Mouse (Mus musculus): ENCODE results near the gene Exoc3l2. TPM values are rescaled to one million over a fixed set of nuclear protein-coding genes. Genes with fewer than 3 reads are reported as not detected.

Gene Exoc3l2
- polyA plus RNA-seq, 1 experiment: 7.1 TPM

- peak in 1 of 2 experiments; percentile 40 for DNase-seq (ENCODE audit: low read depth in 1 of 2, low spot score in 2 of 2)
- peak overlapping the region; percentile 35; the same call in 1 of the 2 replicates for H3K4me3 ChIP-seq (ENCODE audit: extremely low read depth, insufficient read depth, insufficient read length)
- peaks cover 16% of the 10 kb centered on the region for H3K4me1 ChIP-seq (ENCODE audit: control insufficient read depth, insufficient read depth, insufficient read length)
- WGBS: 2% methylated on average over 64 of the region's 64 CpGs
- peak; percentile 20; the same call in 1 of the 2 replicates for TF ChIP-seq CTCF (IDR thresholded peaks at IDR 0.05; ENCODE audit: extremely low read depth, insufficient read depth, insufficient read length, insufficient replicate concordance)
- no peak for TF ChIP-seq POLR2A (IDR thresholded peaks at IDR 0.05; ENCODE audit: low read depth, low read length)
- H3K27ac ChIP-seq (ENCODE audit: insufficient read depth, low read length): no peak overlapping the region
- peaks cover 26% of the 10 kb centered on the region for H3K27me3 ChIP-seq (ENCODE audit: control insufficient read depth, insufficient read depth, low read length)
- no peaks in the 10 kb centered on the region for H3K36me3 ChIP-seq (ENCODE audit: control insufficient read depth, insufficient read depth, low read length)
These were observed 60.8 kb downstream of the Exoc3l2 start for GRCm38 (mm10) chr7:19523757-19524419.

DNA sequence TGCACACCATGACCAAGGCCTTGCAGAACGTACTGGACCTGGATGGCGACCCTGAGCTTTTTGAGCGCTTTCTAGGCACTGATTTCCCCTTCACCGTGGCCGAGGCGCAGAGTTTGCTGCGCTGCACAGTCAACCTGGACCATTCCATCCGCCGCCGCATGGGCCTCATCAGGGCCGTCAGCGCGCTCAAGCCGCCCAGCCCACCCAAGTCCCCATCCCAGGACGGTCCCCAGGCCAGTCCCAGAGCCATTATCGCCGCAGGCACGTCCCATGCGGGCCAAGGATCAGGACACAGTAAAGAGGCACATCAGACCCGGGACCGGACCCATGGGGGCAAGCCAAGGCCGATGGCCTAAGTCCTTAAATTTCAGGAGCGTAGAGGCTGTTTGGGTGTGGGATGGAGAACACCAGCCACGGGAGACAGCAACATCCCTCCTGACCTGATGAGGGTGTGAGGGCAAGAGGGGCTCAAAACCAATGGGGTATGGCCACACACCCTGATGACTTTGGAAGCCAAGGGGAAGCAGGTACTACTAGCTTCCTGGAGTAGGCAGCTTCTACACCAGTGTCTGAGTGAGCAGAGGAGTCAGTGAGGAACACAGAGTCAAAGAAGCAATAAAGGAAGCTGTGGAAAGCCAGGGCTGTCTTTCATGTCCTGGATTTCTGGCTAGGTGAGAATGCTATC lies 61.4 kb downstream of the Exoc3l2 start:
- no peaks in the 10 kb centered on the region for H3K36me3 ChIP-seq (ENCODE audit: control insufficient read depth, insufficient read depth, low read length)
- TF ChIP-seq CTCF (IDR thresholded peaks at IDR 0.05; ENCODE audit: extremely low read depth, insufficient read depth, insufficient read length, insufficient replicate concordance) (no peak), POLR2A (IDR thresholded peaks at IDR 0.05; ENCODE audit: low read depth, low read length) (no peak)
- peaks cover 25% of the 10 kb centered on the region for H3K27me3 ChIP-seq (ENCODE audit: control insufficient read depth, insufficient read depth, low read length)
- no peak overlapping the region for H3K4me3 ChIP-seq (ENCODE audit: extremely low read depth, insufficient read depth, insufficient read length)
- DNase-seq (ENCODE audit: low read depth in 1 of 2, low spot score in 2 of 2): no peak
- WGBS: 37% methylated on average over 24 of the region's 24 CpGs
- peaks cover 16% of the 10 kb centered on the region for H3K4me1 ChIP-seq (ENCODE audit: control insufficient read depth, insufficient read depth, insufficient read length)
- H3K27ac ChIP-seq (ENCODE audit: insufficient read depth, low read length): no peak overlapping the region

DNA sequence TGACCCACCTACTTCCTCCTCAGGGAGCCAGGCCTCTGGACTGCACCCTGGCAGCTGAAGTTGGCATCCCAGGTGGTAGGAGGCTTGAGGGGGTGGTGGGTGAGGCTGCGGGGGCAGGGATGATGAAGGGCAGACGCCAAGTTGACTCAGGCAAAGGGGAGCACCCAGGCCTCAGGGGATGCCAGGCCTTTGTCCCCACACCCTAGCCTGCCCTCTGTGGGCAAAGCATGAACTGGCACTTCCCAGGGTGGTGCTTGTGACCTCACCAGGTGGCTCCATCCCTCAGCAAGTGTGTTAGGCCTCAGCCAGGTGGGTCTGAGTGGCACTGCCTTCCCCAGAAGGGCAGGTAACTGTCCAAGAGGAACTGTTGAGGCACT lies 62.0 kb downstream of the Exoc3l2 start:
- H3K36me3 ChIP-seq (ENCODE audit: control insufficient read depth, insufficient read depth, low read length): no peaks in the 10 kb centered on the region
- peaks cover 20% of the 10 kb centered on the region for H3K27me3 ChIP-seq (ENCODE audit: control insufficient read depth, insufficient read depth, low read length)
- peaks cover 16% of the 10 kb centered on the region for H3K4me1 ChIP-seq (ENCODE audit: control insufficient read depth, insufficient read depth, insufficient read length)
- 66% methylated on average over 2 of the region's 2 CpGs for WGBS
- H3K27ac ChIP-seq (ENCODE audit: insufficient read depth, low read length): no peak overlapping the region
- H3K4me3 ChIP-seq (ENCODE audit: extremely low read depth, insufficient read depth, insufficient read length): no peak overlapping the region
- no peak for TF ChIP-seq CTCF (IDR thresholded peaks at IDR 0.05; ENCODE audit: extremely low read depth, insufficient read depth, insufficient read length, insufficient replicate concordance)
- TF ChIP-seq POLR2A (IDR thresholded peaks at IDR 0.05; ENCODE audit: low read depth, low read length): no peak
- no peak for DNase-seq (ENCODE audit: low read depth in 1 of 2, low spot score in 2 of 2)

GRCm38 (mm10) chr7:19531077-19531476 lies 67.9 kb downstream of the Exoc3l2 start:
- H3K4me3 ChIP-seq (ENCODE audit: extremely low read depth, insufficient read depth, insufficient read length): no peak overlapping the region
- peaks cover 40% of the 10 kb centered on the region for H3K36me3 ChIP-seq (ENCODE audit: control insufficient read depth, insufficient read depth, low read length)
- no peak for DNase-seq (ENCODE audit: low read depth in 1 of 2, low spot score in 2 of 2)

DNA sequence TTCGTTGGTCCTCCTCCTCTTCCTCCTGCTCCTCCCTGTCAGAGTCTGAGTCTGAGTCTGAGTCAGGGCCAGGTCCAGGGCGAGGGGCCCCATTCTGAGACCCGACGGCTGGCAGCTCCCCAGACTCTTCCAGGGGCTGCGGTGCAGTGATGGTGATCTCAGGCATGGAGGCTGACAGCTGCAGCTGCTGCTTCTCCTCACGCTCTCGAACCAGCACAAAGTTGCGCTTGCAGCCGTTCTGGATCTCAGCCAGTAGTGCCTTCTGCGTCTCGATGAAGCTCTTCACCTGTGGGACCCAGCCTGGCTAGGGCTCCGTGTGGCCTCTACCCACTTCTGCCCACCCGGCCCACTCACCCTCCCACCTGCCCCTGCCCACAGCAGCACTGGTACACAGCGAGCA lies 69.1 kb downstream of the Exoc3l2 start:
- H3K4me1 ChIP-seq (ENCODE audit: control insufficient read depth, insufficient read depth, insufficient read length): no peaks in the 10 kb centered on the region
- TF ChIP-seq CTCF (IDR thresholded peaks at IDR 0.05; ENCODE audit: extremely low read depth, insufficient read depth, insufficient read length, insufficient replicate concordance): no peak
- TF ChIP-seq POLR2A (IDR thresholded peaks at IDR 0.05; ENCODE audit: low read depth, low read length): no peak
- no peaks in the 10 kb centered on the region for H3K27me3 ChIP-seq (ENCODE audit: control insufficient read depth, insufficient read depth, low read length)
- no peak overlapping the region for H3K27ac ChIP-seq (ENCODE audit: insufficient read depth, low read length)
- 92% methylated on average over 14 of the region's 14 CpGs for WGBS
- no peak for DNase-seq (ENCODE audit: low read depth in 1 of 2, low spot score in 2 of 2)
- no peak overlapping the region for H3K4me3 ChIP-seq (ENCODE audit: extremely low read depth, insufficient read depth, insufficient read length)
- peaks cover 40% of the 10 kb centered on the region for H3K36me3 ChIP-seq (ENCODE audit: control insufficient read depth, insufficient read depth, low read length)

More at GRCm38 (mm10) chr7:19531077-19531476, 67.9 kb downstream of the Exoc3l2 start:
- TF ChIP-seq CTCF (IDR thresholded peaks at IDR 0.05; ENCODE audit: extremely low read depth, insufficient read depth, insufficient read length, insufficient replicate concordance) (no peak), POLR2A (IDR thresholded peaks at IDR 0.05; ENCODE audit: low read depth, low read length) (no peak)
- WGBS: 80% methylated on average over 10 of the region's 10 CpGs
- Histone ChIP-seq H3K27ac (ENCODE audit: insufficient read depth, low read length) (no peak overlapping the region), H3K27me3 (ENCODE audit: control insufficient read depth, insufficient read depth, low read length) (no peaks in the 10 kb centered on the region), H3K4me1 (ENCODE audit: control insufficient read depth, insufficient read depth, insufficient read length) (no peaks in the 10 kb centered on the region)

DNA sequence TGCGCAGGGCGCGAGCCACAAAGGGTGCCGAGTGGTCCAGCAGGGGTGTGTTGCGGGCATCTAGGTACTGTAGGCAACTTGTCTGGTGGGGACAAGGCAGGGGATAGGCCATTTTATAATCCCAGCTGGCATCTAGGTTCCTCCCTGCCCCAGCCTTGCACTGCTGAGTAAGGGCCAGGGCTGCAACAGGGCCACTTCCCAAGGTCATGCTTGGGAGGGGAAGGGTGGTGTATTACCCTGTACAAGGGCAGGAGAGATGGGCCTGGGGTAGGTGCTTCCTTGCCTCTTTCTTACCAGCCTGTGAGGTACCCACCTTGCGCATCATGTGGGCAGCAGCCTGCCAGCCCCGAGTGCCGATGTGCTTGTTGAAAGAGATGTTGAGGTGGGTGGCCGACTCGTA lies 71.5 kb downstream of the Exoc3l2 start:
- no peak for DNase-seq (ENCODE audit: low read depth in 1 of 2, low spot score in 2 of 2)
- Histone ChIP-seq H3K36me3 (ENCODE audit: control insufficient read depth, insufficient read depth, low read length) (peaks cover 40% of the 10 kb centered on the region), H3K4me3 (ENCODE audit: extremely low read depth, insufficient read depth, insufficient read length) (no peak overlapping the region), H3K27me3 (ENCODE audit: control insufficient read depth, insufficient read depth, low read length) (no peaks in the 10 kb centered on the region), H3K4me1 (ENCODE audit: control insufficient read depth, insufficient read depth, insufficient read length) (no peaks in the 10 kb centered on the region), H3K27ac (ENCODE audit: insufficient read depth, low read length) (no peak overlapping the region)
- 97% methylated on average over 10 of the region's 10 CpGs for WGBS
- TF ChIP-seq CTCF (IDR thresholded peaks at IDR 0.05; ENCODE audit: extremely low read depth, insufficient read depth, insufficient read length, insufficient replicate concordance) (no peak), POLR2A (IDR thresholded peaks at IDR 0.05; ENCODE audit: low read depth, low read length) (no peak)
